ENCODE assay signal across 8 mouse cellular contexts in the genomic region with DNA sequence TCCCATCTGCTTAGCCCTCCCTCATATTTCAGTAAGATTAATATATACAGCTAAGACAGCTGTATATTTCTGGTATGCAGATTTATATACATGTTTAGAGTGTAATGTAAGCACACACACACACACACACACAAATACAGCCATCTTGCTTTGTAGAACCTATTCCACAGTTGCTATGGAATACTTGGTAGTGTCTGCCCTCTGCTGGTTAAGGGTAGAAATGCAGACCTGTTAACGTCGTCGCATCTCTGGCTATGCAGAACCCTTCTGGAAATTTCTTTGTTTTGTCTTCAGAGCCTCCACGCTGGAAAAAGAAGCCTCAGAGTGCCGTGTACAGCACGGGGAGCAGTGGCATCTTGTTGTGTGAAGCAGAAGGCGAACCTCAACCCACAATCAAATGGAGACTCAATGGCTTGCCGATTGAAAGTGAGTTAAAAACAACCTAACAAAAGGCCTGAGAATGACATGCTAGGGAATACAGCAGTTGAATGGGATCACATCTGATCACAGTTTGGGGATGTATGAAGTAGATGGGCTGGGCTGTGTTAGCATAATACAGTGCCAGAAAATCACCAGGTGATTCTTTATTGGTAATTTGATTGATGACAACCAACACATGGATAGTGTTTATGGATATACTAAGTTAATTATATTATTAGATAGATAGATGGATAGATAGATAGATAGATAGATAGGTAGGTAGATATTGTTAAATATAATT.
A peak's percentile ranks its signal among the peaks of the same experiment; 100 is the strongest.
DNase-seq lines count a peak whose midpoint lies in the region; ATAC-seq and TF ChIP-seq lines count a peak whose summit lies in the region.

No protein-coding gene starts in this region.

- TF ChIP-seq CTCF in liver, postnatal 0 days (IDR thresholded peaks at IDR 0.05; ENCODE audit: low read depth): peak; percentile 87

- no peak overlapping the region for H3K4me2 ChIP-seq in liver, postnatal 0 days (ENCODE audit: low read depth, low read length)
- H3K4me2 ChIP-seq in neural tube, embryonic 13.5 days: no peak overlapping the region

- H3K9ac ChIP-seq in liver, postnatal 0 days (replicated peaks): no peak overlapping the region
- no peak overlapping the region for H3K9ac ChIP-seq in neural tube, embryonic 13.5 days

- 16% methylated on average over 8 of the region's 8 CpGs for WGBS in liver, postnatal 0 days (ENCODE audit: insufficient replicate concordance)
- 17% methylated on average over 8 of the region's 8 CpGs for WGBS in neural tube, embryonic 13.5 days

- no peaks in the 10 kb centered on the region for H3K9me3 ChIP-seq in liver, postnatal 0 days (ENCODE audit: low read length)
- no peaks in the 10 kb centered on the region for H3K9me3 ChIP-seq in neural tube, embryonic 13.5 days

- H3K27me3 ChIP-seq in liver, postnatal 0 days (ENCODE audit: insufficient read depth, low read length): no peaks in the 10 kb centered on the region
- H3K27me3 ChIP-seq in neural tube, embryonic 13.5 days: no peaks in the 10 kb centered on the region

- intact Hi-C loops in heart, postnatal 10 days (cut with DNase I): loop anchor here (1.0 kb wide), 1 partner anchor 377 kb away; no protein-coding TSS in a partner anchor

- TF ChIP-seq EP300 in liver, postnatal 0 days (IDR thresholded peaks at IDR 0.05; ENCODE audit: low read depth): no peak

- H3K4me3 ChIP-seq in liver, postnatal 0 days (ENCODE audit: low read depth, low read length): no peak overlapping the region
- no peak overlapping the region for H3K4me3 ChIP-seq in neural tube, embryonic 13.5 days

- peak; percentile 62 for DNase-seq in CD4-positive helper T cell, adult 2 months (ENCODE audit: low read depth, low spot score)
- peak; percentile 88 for DNase-seq in embryo, embryonic 10 days (ENCODE audit: low spot score)
- DNase-seq in heart, postnatal 10 days: peak; percentile 34 to 66
- peak; percentile 52 to 79 for DNase-seq in kidney, postnatal 25 days
- DNase-seq in liver, postnatal 0 days: peak; percentile 62
- peak; percentile 72 for DNase-seq in thymus, postnatal 0 days (ENCODE audit: low spot score)

- H3K4me1 ChIP-seq in liver, postnatal 0 days (ENCODE audit: insufficient read depth): no peaks in the 10 kb centered on the region
- H3K4me1 ChIP-seq in neural tube, embryonic 13.5 days (replicated peaks): no peaks in the 10 kb centered on the region

- H3K36me3 ChIP-seq in liver, postnatal 0 days (replicated peaks; ENCODE audit: insufficient read depth, low read length): no peaks in the 10 kb centered on the region
- 0 out of 2 replicates have a peak, but pooled peaks cover 3% of the 10 kb centered on the region for H3K36me3 ChIP-seq in neural tube, embryonic 13.5 days

- no peak overlapping the region for H3K27ac ChIP-seq in liver, postnatal 0 days (ENCODE audit: low read depth)
- H3K27ac ChIP-seq in neural tube, embryonic 13.5 days (replicated peaks): 0 out of 2 replicates have a peak overlapping the region, but pooled peaks have one; percentile 56

- ATAC-seq in activated CD4-positive, CD25-positive, alpha-beta regulatory T cell, adult 4 months: peak; percentile 79
- no peak for ATAC-seq in liver, postnatal 0 days
- ATAC-seq in neural tube, embryonic 13.5 days (ENCODE audit: low read depth): peak; percentile 85
